Mouse (Mus musculus) lung, postnatal 0 days (tissue): Measurements from ENCODE around the gene Fastkd5.

ENCODE experiments used
- CTCF ChIP-seq: IDR thresholded peaks from 2 replicates; pipeline ENCODE4 v1.5.1; 2016; ENCODE audit warnings: antibody characterized with exemption, mild to moderate bottlenecking
- EP300 ChIP-seq: IDR thresholded peaks from 2 replicates; pipeline ENCODE4 v1.6.1; 2016; ENCODE audit warnings: antibody characterized with exemption, mild to moderate bottlenecking, control low read depth

GRCm38 (mm10) chr2:130645198-130645597 lies 15.4 kb upstream of the Fastkd5 start:
- TF ChIP-seq CTCF (no peak), EP300 (no peak)
